Comparison of ENCODE assay signal across 31 mouse cellular contexts in the genomic region with DNA sequence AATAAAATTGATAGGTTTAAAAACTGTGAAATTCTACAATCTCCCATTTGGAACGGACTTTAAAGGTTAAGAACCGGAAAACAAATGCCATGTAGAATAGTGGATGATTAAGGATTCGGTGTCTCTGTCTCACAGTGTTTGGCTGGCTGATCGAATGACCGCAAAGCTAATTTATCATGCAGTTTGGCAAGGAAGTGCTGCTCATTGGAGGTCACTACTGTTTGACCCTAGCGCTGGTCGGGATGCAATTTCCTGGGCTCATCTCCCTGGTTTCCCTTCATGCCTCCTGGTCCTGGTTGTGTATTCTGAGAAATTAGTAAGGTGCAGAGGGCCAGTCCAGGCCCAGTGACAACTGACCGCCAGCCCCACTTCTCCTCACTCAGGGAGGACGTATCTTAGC.
DNase-seq lines count a peak whose midpoint lies in the region; ATAC-seq and TF ChIP-seq lines count a peak whose summit lies in the region.
"Had no signal": no experiment of that assay in that cellular context is flagged by ENCODE, and none has a peak within 500 bp of the region (broad histone marks: within the 10 kb centered on the region; RNA-seq: fewer than 3 reads in every experiment).

No protein-coding gene starts in this region.

- peaks cover 41% of the 10 kb centered on the region for H3K4me1 ChIP-seq in kidney, embryonic 15.5 days
- H3K4me1 ChIP-seq in liver, adult 2 months (ENCODE audit: control insufficient read depth, insufficient read depth, low read length) = peaks cover 4% of the 10 kb centered on the region; the same call in 1 of the 2 replicates

- H3K36me3 ChIP-seq in kidney, embryonic 15.5 days = peaks cover 8% of the 10 kb centered on the region; the same call in 1 of the 2 replicates
- no peaks in the 10 kb centered on the region for H3K36me3 ChIP-seq in liver, adult 2 months (ENCODE audit: control insufficient read depth, insufficient read depth, low read length)
- H3K36me3 ChIP-seq: G1E had no signal

- no peaks in the 10 kb centered on the region for H3K27me3 ChIP-seq in kidney, embryonic 15.5 days
- H3K27me3 ChIP-seq in liver, adult 2 months (ENCODE audit: control insufficient read depth, insufficient read depth, low read length) = no peaks in the 10 kb centered on the region
- H3K27me3 ChIP-seq: CH12.LX; embryonic facial prominence, embryonic 13.5 days; forebrain, embryonic 13.5 days; heart, embryonic 13.5 days; Patski had no signal

- no peak overlapping the region for H3K4me2 ChIP-seq in kidney, embryonic 15.5 days
- H3K4me2 ChIP-seq: embryonic facial prominence, embryonic 13.5 days; forebrain, embryonic 13.5 days; heart, embryonic 13.5 days; hindbrain, embryonic 14.5 days had no signal

- peak; percentile 66 for DNase-seq in adrenal gland, adult 2 months
- DNase-seq in adrenal gland, postnatal 4 days (ENCODE audit: low spot score in 2 of 2) = no peak
- DNase-seq in kidney, adult 18-20 months = no peak
- DNase-seq in liver, adult 2 months (ENCODE audit: extremely low read depth, low read depth, low spot score) = peak; percentile 45
- no peak for DNase-seq in liver
- peak; percentile 38 to 51 for DNase-seq in adrenal gland, postnatal 36 days
- DNase-seq: B cell, adult 2 months; cerebellum, adult 11-12 months; cerebellum, adult 8-10 months; cerebellum, postnatal 10 days; cerebellum, postnatal 36 days; embryo, embryonic 11 days; gastrocnemius, postnatal 10 days; gastrocnemius, postnatal 36 days; heart, adult 2 months; heart, postnatal 14 days; heart, postnatal 4 days had no signal

- no peak overlapping the region for H3K9ac ChIP-seq in kidney, embryonic 15.5 days
- H3K9ac ChIP-seq in liver, adult 2 months (ENCODE audit: low read depth, low read length) = no peak overlapping the region
- H3K9ac ChIP-seq: embryonic facial prominence, embryonic 13.5 days; forebrain, embryonic 13.5 days; heart, embryonic 13.5 days; hindbrain, embryonic 14.5 days had no signal

- H3K4me3 ChIP-seq in kidney, embryonic 15.5 days (replicated peaks) = no peak overlapping the region
- no peak overlapping the region for H3K4me3 ChIP-seq in liver, adult 2 months (ENCODE audit: insufficient read depth, low read depth, low read length)
- H3K4me3 ChIP-seq: embryonic facial prominence, embryonic 10.5 days; embryonic facial prominence, embryonic 13.5 days; forebrain, embryonic 10.5 days; forebrain, embryonic 13.5 days; heart, adult 2 months; heart, embryonic 10.5 days; heart, embryonic 13.5 days had no signal

- no peaks in the 10 kb centered on the region for H3K79me2 ChIP-seq in liver, adult 2 months (ENCODE audit: control insufficient read depth, insufficient read depth, low read length)

- ATAC-seq in kidney, embryonic 15.5 days (replicated peaks; ENCODE audit: low FRiP score) = peak; percentile 27; the same call in 1 of the 2 replicates
- ATAC-seq in erythroblast, adult 5-6 weeks (replicated peaks; ENCODE audit: low FRiP score, poor library complexity, severe bottlenecking) = no peak
- ATAC-seq: forebrain, embryonic 13.5 days; forebrain, embryonic 16.5 days; hindbrain, postnatal 0 days; Patski had no signal

- no peak for TF ChIP-seq POLR2A in liver, adult 2 months (IDR thresholded peaks at IDR 0.05; ENCODE audit: extremely low read depth, insufficient read depth, low read length)

- 32% methylated on average over 9 of the region's 9 CpGs for WGBS in kidney, embryonic 15.5 days
- 50% methylated on average over 9 of the region's 9 CpGs for WGBS in liver, adult 2 months

- no peaks in the 10 kb centered on the region for H3K9me3 ChIP-seq in kidney, embryonic 15.5 days (replicated peaks)
- H3K9me3 ChIP-seq: embryonic facial prominence, embryonic 10.5 days; embryonic facial prominence, embryonic 13.5 days; forebrain, embryonic 10.5 days; forebrain, embryonic 13.5 days; heart, embryonic 10.5 days; heart, embryonic 13.5 days had no signal

- no peak for TF ChIP-seq CTCF in liver, adult 2 months (IDR thresholded peaks at IDR 0.05; ENCODE audit: low read depth, low read length)

- peak overlapping the region; percentile 39 for H3K27ac ChIP-seq in kidney, embryonic 15.5 days
- no peak overlapping the region for H3K27ac ChIP-seq in liver, adult 2 months (replicated peaks; ENCODE audit: insufficient read depth, low read depth, low read length)
- H3K27ac ChIP-seq: embryonic facial prominence, embryonic 10.5 days; embryonic facial prominence, embryonic 13.5 days; forebrain, embryonic 10.5 days; forebrain, embryonic 13.5 days; heart, adult 2 months; heart, embryonic 10.5 days; heart, embryonic 13.5 days; hindbrain, embryonic 14.5 days; hindbrain, postnatal 0 days had no signal

Comparison
In these comparisons a context has a peak if more than half of its experiments do, and no peak if none do; other contexts are left out.
1. DNase-seq: peak in adrenal gland, adult 2 months (single experiment), liver, adult 2 months (single experiment) and adrenal gland, postnatal 36 days (2 of 2); none in adrenal gland, postnatal 4 days (0 of 2), kidney, adult 18-20 months (single experiment) and liver (single experiment).